Mouse (Mus musculus) testis, adult 2 months (tissue): ENCODE measurements around the gene Trpm1.

Source experiments
- CTCF ChIP-seq: fragments of 200-500 bp; IDR thresholded peaks from 2 replicates; pipeline ENCODE4 v1.5.1; 2012; ENCODE audit warnings: low read depth, mild to moderate bottlenecking, inconsistent platforms, low read length, moderate library complexity; ENCODE audit not compliant: control insufficient read depth, insufficient read depth, insufficient replicate concordance
- POLR2A ChIP-seq: fragments of 200-500 bp; IDR thresholded peaks from 2 replicates; pipeline ENCODE4 v1.6.1; 2012; ENCODE audit warnings: low read depth, mild to moderate bottlenecking, inconsistent platforms, low read length, moderate library complexity; ENCODE audit not compliant: control insufficient read depth

DNA sequence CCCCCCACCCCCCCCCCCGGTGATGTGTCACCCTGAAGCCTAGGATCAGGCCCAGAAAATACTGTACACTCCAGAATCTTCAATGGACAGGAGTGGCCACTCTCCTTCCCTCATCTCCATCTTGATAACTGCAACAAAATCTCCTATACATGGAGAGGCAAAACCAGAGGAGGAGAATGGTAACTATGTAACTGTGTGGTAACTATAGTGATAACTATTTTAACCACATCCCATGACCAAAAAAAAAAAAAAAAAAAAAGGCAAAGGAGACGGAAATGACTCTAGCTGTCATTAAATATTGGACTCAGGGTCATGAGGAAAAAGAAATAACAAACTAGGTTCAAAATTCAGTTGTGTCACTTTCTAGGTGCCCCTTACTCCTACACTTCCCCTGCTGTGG, 74.7 kb downstream of the Trpm1 start:
- TF ChIP-seq CTCF (no peak), POLR2A (no peak)
